Mouse (Mus musculus): ENCODE data around the gene Samd4b. TPM values are rescaled to one million over a fixed set of nuclear protein-coding genes. Genes with fewer than 3 reads are reported as not detected.
A peak's percentile ranks its signal among the peaks of the same experiment; 100 is the strongest.

Gene Samd4b
- polyA plus RNA-seq, 1 experiment from 2014 or later: 26.8 TPM

DNA sequence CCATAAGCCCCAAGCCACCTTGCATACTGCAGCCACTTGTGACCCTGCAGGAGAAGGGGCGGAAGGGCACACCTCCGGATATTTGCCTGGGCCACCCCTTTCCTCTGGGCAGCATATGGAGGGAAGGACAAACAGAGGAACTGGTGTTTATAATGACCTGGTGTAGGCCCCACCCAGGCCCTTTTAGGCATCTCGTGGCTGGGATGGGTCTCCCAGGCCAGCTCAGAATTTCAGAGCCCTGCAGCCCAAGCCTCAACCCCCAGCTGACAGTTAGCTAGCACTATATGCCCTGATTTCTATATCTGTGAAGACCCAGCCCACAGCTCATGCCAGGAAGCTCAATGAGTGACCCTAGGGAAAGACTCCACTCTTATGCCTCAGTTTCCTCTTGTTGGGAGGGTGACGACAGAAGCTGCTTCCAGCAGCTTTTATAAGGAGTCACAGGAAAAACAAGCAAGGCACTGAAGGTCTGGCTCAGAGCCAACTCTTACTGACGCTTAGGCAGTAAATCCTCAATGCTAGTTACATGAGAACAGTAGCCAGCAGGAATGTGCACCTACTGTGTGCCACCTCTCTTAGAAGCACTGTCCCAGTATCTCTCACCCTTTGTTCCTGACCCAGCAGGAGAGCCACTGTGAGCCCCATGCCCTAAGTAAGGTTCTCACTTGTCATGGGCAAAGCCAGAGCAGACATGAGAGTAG, 26.8 kb downstream of the Samd4b start:
- no peaks in the 10 kb centered on the region for H3K27me3 ChIP-seq (ENCODE audit: control insufficient read depth, insufficient read depth, low read length)
- H3K9ac ChIP-seq: 0 out of 2 replicates have a peak overlapping the region, but pooled peaks have one; percentile 17
- ATAC-seq (ENCODE audit: low FRiP score): no peak
- no peaks in the 10 kb centered on the region for H3K9me3 ChIP-seq (ENCODE audit: control insufficient read depth, low read length)
- peaks cover 25% of the 10 kb centered on the region for H3K36me3 ChIP-seq (replicated peaks; ENCODE audit: control insufficient read depth, insufficient read depth)
- no peak overlapping the region for H3K4me2 ChIP-seq (replicated peaks)
- WGBS: 46% methylated on average over 5 of the region's 5 CpGs
- H3K27ac ChIP-seq: no peak overlapping the region; the same call in 1 of the 2 replicates
- peak; percentile 40 for DNase-seq (ENCODE audit: low spot score)
- no peaks in the 10 kb centered on the region; the same call in 1 of the 2 replicates for H3K4me1 ChIP-seq (replicated peaks; ENCODE audit: control insufficient read depth, insufficient read depth, low read length)
- H3K4me3 ChIP-seq (replicated peaks; ENCODE audit: low read length): no peak overlapping the region

DNA sequence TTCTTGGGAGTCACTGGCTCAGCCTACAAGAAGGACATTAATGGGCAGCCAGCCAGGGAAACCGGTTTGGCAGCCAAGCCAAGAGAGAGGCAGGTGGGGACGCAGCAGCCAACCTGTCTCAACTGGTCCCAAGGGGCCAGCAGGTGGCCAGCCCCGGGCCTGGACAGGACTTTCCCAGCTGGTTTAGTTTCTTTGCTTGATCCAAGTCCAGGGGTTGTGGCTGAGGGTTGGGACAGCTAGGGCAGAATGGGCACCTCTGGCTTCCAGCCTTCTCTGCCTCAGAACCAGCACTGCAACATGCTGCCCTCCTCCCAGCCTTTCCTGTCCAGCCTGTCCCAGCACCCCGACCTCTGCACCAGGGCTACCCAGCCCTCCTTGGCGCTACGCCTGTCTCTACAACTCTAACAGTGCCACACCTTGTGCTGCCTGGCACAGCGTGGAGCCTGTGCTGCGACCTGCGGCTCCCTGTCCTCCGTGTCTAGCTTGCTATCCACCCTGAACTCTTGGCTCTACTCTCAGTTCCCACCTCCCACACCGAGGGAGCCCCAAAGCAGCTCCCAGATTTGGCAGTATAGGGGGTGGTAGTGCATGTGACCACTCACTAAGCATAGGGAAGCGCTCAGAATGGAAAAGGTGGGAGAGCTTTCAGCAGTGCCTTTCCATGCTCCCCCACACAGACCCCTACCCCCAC, 27.5 kb downstream of the Samd4b start:
- Histone ChIP-seq H3K36me3 (replicated peaks; ENCODE audit: control insufficient read depth, insufficient read depth) (peaks cover 32% of the 10 kb centered on the region), H3K27ac (no peak overlapping the region), H3K9me3 (ENCODE audit: control insufficient read depth, low read length) (no peaks in the 10 kb centered on the region), H3K9ac (0 out of 2 replicates have a peak overlapping the region, but pooled peaks have one; percentile 17), H3K4me2 (replicated peaks) (no peak overlapping the region), H3K27me3 (ENCODE audit: control insufficient read depth, insufficient read depth, low read length) (no peaks in the 10 kb centered on the region), H3K4me1 (replicated peaks; ENCODE audit: control insufficient read depth, insufficient read depth, low read length) (no peaks in the 10 kb centered on the region; the same call in 1 of the 2 replicates), H3K4me3 (replicated peaks; ENCODE audit: low read length) (no peak overlapping the region)
- no peak for ATAC-seq (ENCODE audit: low FRiP score)
- WGBS: 70% methylated on average over 12 of the region's 12 CpGs
- peak; percentile 24 for DNase-seq (ENCODE audit: low spot score)

DNA sequence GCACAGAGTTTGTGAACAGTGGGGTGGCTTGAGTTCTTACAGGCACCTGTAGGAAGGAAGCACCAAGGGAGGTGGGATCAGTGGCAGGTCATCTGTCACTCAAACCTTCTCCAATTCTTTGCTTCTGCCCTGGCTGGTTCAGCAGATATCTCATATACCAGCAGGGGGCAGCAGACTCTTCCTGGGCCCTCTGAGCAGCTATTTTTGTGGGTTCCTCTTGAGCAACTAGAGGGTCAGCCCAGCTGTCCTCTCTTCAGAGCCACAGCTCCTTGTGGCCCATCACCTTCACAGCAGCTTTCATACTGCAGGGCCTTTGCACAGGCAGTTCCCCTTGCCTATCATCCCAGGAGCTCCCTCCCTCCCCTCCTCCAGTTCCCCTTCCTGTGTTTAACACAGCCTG, 29.7 kb downstream of the Samd4b start:
- Histone ChIP-seq H3K4me2 (replicated peaks) (no peak overlapping the region), H3K4me3 (replicated peaks; ENCODE audit: low read length) (no peak overlapping the region), H3K27ac (no peak overlapping the region), H3K9me3 (ENCODE audit: control insufficient read depth, low read length) (no peaks in the 10 kb centered on the region), H3K27me3 (ENCODE audit: control insufficient read depth, insufficient read depth, low read length) (no peaks in the 10 kb centered on the region), H3K4me1 (replicated peaks; ENCODE audit: control insufficient read depth, insufficient read depth, low read length) (no peaks in the 10 kb centered on the region; the same call in 1 of the 2 replicates), H3K9ac (no peak overlapping the region), H3K36me3 (replicated peaks; ENCODE audit: control insufficient read depth, insufficient read depth) (peaks cover 53% of the 10 kb centered on the region)
- ATAC-seq (ENCODE audit: low FRiP score) (no peak), DNase-seq (ENCODE audit: low spot score) (peak; percentile 66)

DNA sequence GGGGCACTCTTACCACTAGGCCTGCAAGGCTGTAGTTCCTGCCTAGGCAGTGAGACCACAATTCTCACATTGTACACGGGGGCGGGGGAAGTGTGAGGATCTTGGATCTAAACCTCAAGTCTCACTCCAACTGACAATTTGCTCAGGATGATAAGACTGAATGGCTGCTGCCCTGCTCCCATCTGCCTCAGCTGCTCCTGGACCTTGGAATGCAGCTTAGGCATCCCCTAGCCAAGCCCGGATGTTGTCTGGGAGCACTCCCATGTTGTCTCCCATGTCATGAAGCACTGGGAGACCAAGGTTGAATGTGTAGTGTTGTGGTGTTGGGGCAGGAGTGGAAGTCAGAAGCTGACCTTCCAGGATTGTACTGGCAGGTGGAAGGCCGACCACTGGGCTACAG, 30.4 kb downstream of the Samd4b start:
- Histone ChIP-seq H3K9ac (no peak overlapping the region), H3K4me2 (replicated peaks) (no peak overlapping the region), H3K4me3 (replicated peaks; ENCODE audit: low read length) (no peak overlapping the region), H3K27ac (no peak overlapping the region), H3K27me3 (ENCODE audit: control insufficient read depth, insufficient read depth, low read length) (no peaks in the 10 kb centered on the region), H3K9me3 (ENCODE audit: control insufficient read depth, low read length) (no peaks in the 10 kb centered on the region), H3K4me1 (replicated peaks; ENCODE audit: control insufficient read depth, insufficient read depth, low read length) (no peaks in the 10 kb centered on the region; the same call in 1 of the 2 replicates), H3K36me3 (replicated peaks; ENCODE audit: control insufficient read depth, insufficient read depth) (peaks cover 60% of the 10 kb centered on the region)
- no peak for ATAC-seq (ENCODE audit: low FRiP score)
- WGBS: 92% methylated on average over 4 of the region's 4 CpGs
- DNase-seq (ENCODE audit: low spot score): no peak

DNA sequence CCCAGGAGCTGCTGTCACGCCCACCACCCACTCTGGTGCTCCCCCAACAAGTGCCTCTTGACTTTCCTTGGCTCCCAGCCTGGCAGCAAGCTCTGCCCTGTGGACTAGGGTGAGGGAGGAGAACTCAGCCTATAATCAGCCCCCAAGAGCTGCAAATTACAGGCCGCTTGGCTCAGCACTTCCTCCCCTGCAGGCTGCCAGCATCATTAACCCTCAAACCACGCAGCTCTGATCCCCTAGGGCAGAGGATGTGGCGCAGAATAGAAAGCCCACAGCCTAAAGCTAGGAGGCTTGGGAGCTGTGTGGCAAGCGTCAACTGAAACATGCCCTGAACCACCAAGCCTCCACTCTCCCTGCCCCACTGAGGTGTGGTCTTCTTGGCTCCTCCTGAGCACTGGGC, 32.5 kb downstream of the Samd4b start:
- 87% methylated on average over 5 of the region's 5 CpGs for WGBS
- Histone ChIP-seq H3K36me3 (replicated peaks; ENCODE audit: control insufficient read depth, insufficient read depth) (peaks cover 69% of the 10 kb centered on the region), H3K27ac (no peak overlapping the region), H3K27me3 (ENCODE audit: control insufficient read depth, insufficient read depth, low read length) (no peaks in the 10 kb centered on the region), H3K4me3 (replicated peaks; ENCODE audit: low read length) (no peak overlapping the region), H3K9me3 (ENCODE audit: control insufficient read depth, low read length) (no peaks in the 10 kb centered on the region), H3K4me2 (replicated peaks) (no peak overlapping the region), H3K4me1 (replicated peaks; ENCODE audit: control insufficient read depth, insufficient read depth, low read length) (no peaks in the 10 kb centered on the region; the same call in 1 of the 2 replicates), H3K9ac (no peak overlapping the region)
- ATAC-seq (ENCODE audit: low FRiP score) (no peak), DNase-seq (ENCODE audit: low spot score) (no peak)

DNA sequence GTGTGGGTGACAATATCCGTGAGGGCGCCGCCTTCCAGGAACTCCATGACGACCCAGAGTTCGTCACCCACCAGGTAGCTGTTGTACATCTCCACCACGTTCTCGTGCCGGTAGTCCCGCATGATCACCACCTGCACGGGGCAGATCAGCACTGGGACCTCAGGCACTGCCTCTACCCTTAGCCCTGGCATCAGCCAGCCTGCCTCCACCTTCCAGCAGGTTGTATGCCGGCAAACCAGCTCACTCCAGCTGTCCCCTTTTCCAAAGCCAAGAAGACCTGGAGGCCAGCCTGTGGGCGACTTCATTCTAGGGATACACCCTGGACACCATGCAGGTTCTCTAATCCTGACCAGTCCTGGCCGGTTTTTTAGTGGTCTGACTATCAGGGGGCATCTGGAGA, 35.0 kb downstream of the Samd4b start:
- no peaks in the 10 kb centered on the region for H3K27me3 ChIP-seq (ENCODE audit: control insufficient read depth, insufficient read depth, low read length)
- no peaks in the 10 kb centered on the region for H3K9me3 ChIP-seq (ENCODE audit: control insufficient read depth, low read length)
- no peak overlapping the region for H3K27ac ChIP-seq
- 92% methylated on average over 13 of the region's 13 CpGs for WGBS
- H3K9ac ChIP-seq: no peak overlapping the region
- peaks cover 85% of the 10 kb centered on the region for H3K36me3 ChIP-seq (replicated peaks; ENCODE audit: control insufficient read depth, insufficient read depth)
- no peak for DNase-seq (ENCODE audit: low spot score)
- no peak overlapping the region for H3K4me3 ChIP-seq (replicated peaks; ENCODE audit: low read length)
- ATAC-seq (ENCODE audit: low FRiP score): no peak
- H3K4me1 ChIP-seq (replicated peaks; ENCODE audit: control insufficient read depth, insufficient read depth, low read length): no peaks in the 10 kb centered on the region
- H3K4me2 ChIP-seq (replicated peaks): no peak overlapping the region

DNA sequence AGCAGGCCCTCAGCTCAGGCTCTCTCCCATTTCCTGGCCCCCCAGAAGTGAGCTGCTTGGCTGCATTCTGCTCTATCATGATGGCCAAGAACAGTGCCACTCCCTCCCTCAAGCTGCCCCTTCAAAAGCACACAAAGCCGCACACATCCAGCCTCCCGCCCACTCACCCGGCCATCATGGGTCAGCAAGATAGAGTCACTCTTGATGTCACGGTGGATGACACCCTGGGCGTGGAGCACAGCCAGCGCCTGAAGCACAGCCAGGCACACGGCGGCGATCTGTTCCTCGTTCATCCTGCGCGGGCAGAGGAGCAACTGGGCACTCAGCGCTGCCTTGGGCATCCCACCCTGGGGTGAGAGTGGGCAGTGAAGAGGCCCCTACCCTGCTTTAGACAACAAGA, 35.6 kb downstream of the Samd4b start:
- Histone ChIP-seq H3K4me1 (replicated peaks; ENCODE audit: control insufficient read depth, insufficient read depth, low read length) (no peaks in the 10 kb centered on the region), H3K27ac (no peak overlapping the region), H3K4me3 (replicated peaks; ENCODE audit: low read length) (no peak overlapping the region), H3K36me3 (replicated peaks; ENCODE audit: control insufficient read depth, insufficient read depth) (peaks cover 83% of the 10 kb centered on the region), H3K4me2 (replicated peaks) (no peak overlapping the region), H3K27me3 (ENCODE audit: control insufficient read depth, insufficient read depth, low read length) (no peaks in the 10 kb centered on the region), H3K9me3 (ENCODE audit: control insufficient read depth, low read length) (no peaks in the 10 kb centered on the region), H3K9ac (no peak overlapping the region)
- DNase-seq (ENCODE audit: low spot score) (no peak), ATAC-seq (ENCODE audit: low FRiP score) (no peak)
- WGBS: 88% methylated on average over 12 of the region's 13 CpGs

DNA sequence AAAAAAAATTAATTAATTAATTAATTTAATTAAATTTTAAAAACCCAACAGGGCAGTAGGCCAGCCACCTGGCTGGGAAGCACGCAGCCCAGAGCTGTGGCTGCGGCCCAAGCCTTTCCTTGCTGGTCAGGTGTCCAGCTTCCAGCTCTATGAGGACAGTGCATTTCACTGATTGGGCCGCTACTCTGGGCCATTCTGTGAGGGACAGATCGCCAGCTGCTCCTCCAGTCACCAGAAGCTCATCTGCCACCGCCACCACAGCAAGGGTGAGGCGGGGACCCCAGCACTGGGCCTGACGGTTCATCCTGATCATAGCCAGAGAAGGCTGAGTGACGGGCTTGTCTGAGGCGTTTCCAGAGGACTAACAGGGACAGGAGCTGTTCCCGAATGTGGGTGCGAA, 36.0 kb downstream of the Samd4b start:
- Histone ChIP-seq H3K9ac (no peak overlapping the region), H3K27ac (no peak overlapping the region), H3K4me3 (replicated peaks; ENCODE audit: low read length) (no peak overlapping the region), H3K9me3 (ENCODE audit: control insufficient read depth, low read length) (no peaks in the 10 kb centered on the region), H3K4me2 (replicated peaks) (no peak overlapping the region), H3K4me1 (replicated peaks; ENCODE audit: control insufficient read depth, insufficient read depth, low read length) (no peaks in the 10 kb centered on the region), H3K36me3 (replicated peaks; ENCODE audit: control insufficient read depth, insufficient read depth) (peaks cover 78% of the 10 kb centered on the region), H3K27me3 (ENCODE audit: control insufficient read depth, insufficient read depth, low read length) (no peaks in the 10 kb centered on the region)
- ATAC-seq (ENCODE audit: low FRiP score) (no peak), DNase-seq (ENCODE audit: low spot score) (no peak)
- WGBS: 92% methylated on average over 11 of the region's 11 CpGs

DNA sequence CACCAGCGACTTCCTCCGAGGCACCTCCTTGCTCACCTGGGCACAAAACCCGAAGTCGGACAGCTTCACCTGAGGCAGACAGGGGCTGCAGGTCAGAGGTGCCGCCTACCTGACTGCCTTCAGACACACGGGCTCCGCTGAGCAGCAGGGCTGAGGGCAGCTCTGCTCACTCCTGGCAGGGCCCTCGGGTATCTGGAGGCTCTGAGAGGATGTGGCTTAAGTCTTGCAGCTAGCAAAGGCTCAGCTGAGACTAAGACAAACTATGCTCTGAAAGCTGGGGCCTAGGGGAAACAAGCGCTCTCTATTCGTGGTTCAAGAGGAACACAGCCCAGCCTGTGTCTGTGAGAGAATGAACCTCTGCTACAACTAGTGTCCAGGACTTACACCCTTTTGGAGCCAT, 37.1 kb downstream of the Samd4b start:
- Histone ChIP-seq H3K27me3 (ENCODE audit: control insufficient read depth, insufficient read depth, low read length) (no peaks in the 10 kb centered on the region), H3K9ac (no peak overlapping the region), H3K4me2 (replicated peaks) (no peak overlapping the region), H3K27ac (no peak overlapping the region), H3K4me1 (replicated peaks; ENCODE audit: control insufficient read depth, insufficient read depth, low read length) (no peaks in the 10 kb centered on the region), H3K9me3 (ENCODE audit: control insufficient read depth, low read length) (no peaks in the 10 kb centered on the region), H3K36me3 (replicated peaks; ENCODE audit: control insufficient read depth, insufficient read depth) (peaks cover 67% of the 10 kb centered on the region), H3K4me3 (replicated peaks; ENCODE audit: low read length) (no peak overlapping the region)
- WGBS: 92% methylated on average over 10 of the region's 10 CpGs
- ATAC-seq (ENCODE audit: low FRiP score) (no peak), DNase-seq (ENCODE audit: low spot score) (no peak)

All from hindbrain, embryonic 14.5 days (tissue).